Mouse (Mus musculus): ENCODE data around the gene Hcfc1. TPM values are rescaled to one million over a fixed set of nuclear protein-coding genes. Genes with fewer than 3 reads are reported as not detected.

Gene Hcfc1
- polyA plus RNA-seq, 1 experiment from 2014 or later: 31.1 TPM

DNA sequence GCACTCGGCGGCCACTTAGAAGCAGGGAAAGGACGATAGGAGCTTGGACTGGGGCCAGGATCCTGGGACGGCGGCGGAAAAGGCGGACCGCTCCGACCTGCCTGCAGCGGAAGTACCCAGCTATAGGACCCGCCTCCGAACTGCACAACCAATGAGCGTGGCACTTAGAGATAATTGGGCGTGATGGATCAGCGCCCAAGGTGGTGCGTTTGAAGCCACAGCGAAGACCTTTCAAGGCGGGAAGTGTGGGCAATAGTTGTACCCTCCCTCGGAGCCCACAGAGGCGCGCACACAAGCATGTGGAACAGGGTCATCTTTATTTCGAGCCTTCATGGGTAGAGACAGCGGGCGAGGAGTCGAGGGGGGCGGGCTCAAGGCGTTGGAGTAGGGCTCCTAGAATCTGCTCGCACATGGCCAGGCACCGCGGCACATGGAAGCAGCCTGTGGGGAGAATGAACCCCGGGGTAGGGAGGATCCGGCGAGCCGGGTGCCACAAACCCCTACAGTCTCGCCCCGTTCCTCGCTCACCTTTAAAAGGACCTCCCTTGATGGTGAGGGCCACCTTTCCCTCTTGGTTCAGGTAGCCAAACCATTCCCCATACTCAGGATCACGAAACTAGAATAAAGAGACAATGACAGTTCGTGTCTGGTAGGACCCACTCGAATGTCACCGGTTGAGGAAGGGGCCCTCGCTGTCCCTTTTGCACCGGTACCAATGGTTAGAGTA, 44.2 kb downstream of the Hcfc1 start, which contains the start of the genes Arhgap4 and Naa10:
Arhgap4 (minus strand) TSS at position 48 of the 727 bp plus-strand sequence.
Naa10 (minus strand) TSS at position 122 of the 727 bp plus-strand sequence.
- 18% methylated on average over 43 of the region's 43 CpGs for WGBS (ENCODE audit: insufficient replicate concordance)
- peak; percentile 99 for ATAC-seq (ENCODE audit: low read depth)
- peak within 1 kb of the TSS; percentile 75 for H3K4me3 ChIP-seq (ENCODE audit: low read depth, low read length)
- H3K4me1 ChIP-seq (ENCODE audit: control insufficient read depth, low read depth, low read length): no peaks in the 10 kb centered on the region; the same call in 1 of the 2 replicates
- peak within 1 kb of the TSS; percentile 75 for H3K9ac ChIP-seq (ENCODE audit: low read depth, low read length)
- H3K9me3 ChIP-seq (replicated peaks; ENCODE audit: control insufficient read depth, low read length): no peaks in the 10 kb centered on the region
- no peaks in the 10 kb centered on the region for H3K27me3 ChIP-seq (ENCODE audit: control insufficient read depth, insufficient read depth, low read depth, low read length)
- peaks cover 4% of the 10 kb centered on the region for H3K36me3 ChIP-seq (ENCODE audit: control insufficient read depth, insufficient read depth)
- H3K27ac ChIP-seq (ENCODE audit: low read length): peak within 1 kb of the TSS; percentile 81
- peak within 1 kb of the TSS; percentile 82 for H3K4me2 ChIP-seq (ENCODE audit: low read depth, low read length)

- WGBS (ENCODE audit: insufficient replicate concordance): 16% methylated on average over 34 of the region's 34 CpGs
- ATAC-seq (ENCODE audit: low read depth): 0 out of 2 replicates have a peak, but pooled peaks have one; percentile 5
- H3K27ac ChIP-seq (ENCODE audit: low read length): peak overlapping the region; percentile 81
These were observed 44.8 kb downstream of the Hcfc1 start for GRCm38 (mm10) chrX:73921285-73921822.

GRCm38 (mm10) chrX:73918631-73919030, 47.5 kb downstream of the Hcfc1 start:
- Histone ChIP-seq H3K9ac (ENCODE audit: low read depth, low read length) (no peak overlapping the region), H3K27me3 (ENCODE audit: control insufficient read depth, insufficient read depth, low read depth, low read length) (no peaks in the 10 kb centered on the region), H3K36me3 (ENCODE audit: control insufficient read depth, insufficient read depth) (peaks cover 4% of the 10 kb centered on the region), H3K9me3 (replicated peaks; ENCODE audit: control insufficient read depth, low read length) (no peaks in the 10 kb centered on the region), H3K27ac (ENCODE audit: low read length) (no peak overlapping the region), H3K4me1 (ENCODE audit: control insufficient read depth, low read depth, low read length) (peaks cover 3% of the 10 kb centered on the region; the same call in 1 of the 2 replicates), H3K4me3 (ENCODE audit: low read depth, low read length) (no peak overlapping the region), H3K4me2 (ENCODE audit: low read depth, low read length) (no peak overlapping the region)
- no peak for ATAC-seq (ENCODE audit: low read depth)
- 64% methylated on average over 5 of the region's 5 CpGs for WGBS (ENCODE audit: insufficient replicate concordance)

More at GRCm38 (mm10) chrX:73921285-73921822, 44.8 kb downstream of the Hcfc1 start:
- Histone ChIP-seq H3K9me3 (replicated peaks; ENCODE audit: control insufficient read depth, low read length) (no peaks in the 10 kb centered on the region), H3K4me1 (ENCODE audit: control insufficient read depth, low read depth, low read length) (no peaks in the 10 kb centered on the region; the same call in 1 of the 2 replicates), H3K36me3 (ENCODE audit: control insufficient read depth, insufficient read depth) (peaks cover 4% of the 10 kb centered on the region), H3K9ac (ENCODE audit: low read depth, low read length) (peak overlapping the region; percentile 75), H3K4me3 (ENCODE audit: low read depth, low read length) (peak overlapping the region; percentile 75), H3K4me2 (ENCODE audit: low read depth, low read length) (peak overlapping the region; percentile 82), H3K27me3 (ENCODE audit: control insufficient read depth, insufficient read depth, low read depth, low read length) (no peaks in the 10 kb centered on the region)

- Histone ChIP-seq H3K36me3 (ENCODE audit: control insufficient read depth, insufficient read depth) (peaks cover 4% of the 10 kb centered on the region), H3K9ac (ENCODE audit: low read depth, low read length) (no peak overlapping the region), H3K4me1 (ENCODE audit: control insufficient read depth, low read depth, low read length) (peaks cover 3% of the 10 kb centered on the region; the same call in 1 of the 2 replicates), H3K4me3 (ENCODE audit: low read depth, low read length) (no peak overlapping the region), H3K9me3 (replicated peaks; ENCODE audit: control insufficient read depth, low read length) (no peaks in the 10 kb centered on the region), H3K27me3 (ENCODE audit: control insufficient read depth, insufficient read depth, low read depth, low read length) (no peaks in the 10 kb centered on the region), H3K27ac (ENCODE audit: low read length) (no peak overlapping the region), H3K4me2 (ENCODE audit: low read depth, low read length) (no peak overlapping the region)
- ATAC-seq (ENCODE audit: low read depth): no peak
- WGBS (ENCODE audit: insufficient replicate concordance): 68% methylated on average over 8 of the region's 8 CpGs
These were observed 49.2 kb downstream of the Hcfc1 start for GRCm38 (mm10) chrX:73916945-73917344.

DNA sequence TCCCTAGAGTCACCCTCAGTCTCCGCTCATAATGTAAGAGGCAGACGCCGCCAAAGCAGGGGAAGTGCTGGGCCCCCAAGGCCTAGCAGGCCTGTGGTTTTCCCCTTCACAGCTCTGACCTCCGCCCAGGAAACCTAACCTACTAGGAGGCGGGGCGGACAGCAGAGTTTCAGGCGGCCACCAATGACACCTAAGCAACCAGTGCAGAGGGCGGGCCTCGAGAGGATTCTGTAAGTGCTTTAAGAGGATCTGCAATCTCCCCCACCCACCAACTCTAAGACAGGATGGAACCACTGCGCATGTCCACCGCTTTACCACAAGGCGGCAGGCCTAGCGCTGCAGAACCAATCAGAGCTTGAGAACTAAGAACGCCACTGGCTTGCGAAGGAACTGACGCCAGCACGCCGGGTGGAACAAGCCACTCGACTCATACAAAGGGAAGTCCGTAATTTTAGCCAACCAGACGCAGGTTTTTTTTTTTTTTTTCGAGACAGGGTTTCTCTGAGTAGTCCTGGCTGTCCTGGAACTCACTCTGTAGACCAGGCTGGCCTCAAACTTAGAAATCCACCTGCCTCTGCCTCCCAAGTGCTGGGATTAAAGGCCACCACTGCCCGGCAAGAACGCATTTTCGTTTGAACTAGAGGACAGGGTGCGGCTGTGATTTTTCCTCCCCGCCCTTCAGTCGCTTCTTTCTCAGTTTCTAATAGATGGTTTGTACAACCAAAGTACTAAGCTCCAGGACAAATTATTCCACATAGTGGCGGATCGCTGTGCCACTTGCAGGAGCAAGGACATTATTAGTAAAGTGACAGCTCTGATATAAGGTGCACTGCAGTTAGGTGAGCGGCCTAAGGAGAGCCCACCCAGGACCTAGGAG, 51.1 kb downstream of the Hcfc1 start:
- peak overlapping the region; percentile 77 for H3K27ac ChIP-seq (ENCODE audit: low read length)
- ATAC-seq (ENCODE audit: low read depth): peak; percentile 95
- H3K4me1 ChIP-seq (ENCODE audit: control insufficient read depth, low read depth, low read length): peaks cover 14% of the 10 kb centered on the region
- 19% methylated on average over 31 of the region's 31 CpGs for WGBS (ENCODE audit: insufficient replicate concordance)
- peaks cover 4% of the 10 kb centered on the region for H3K36me3 ChIP-seq (ENCODE audit: control insufficient read depth, insufficient read depth)
- H3K27me3 ChIP-seq (ENCODE audit: control insufficient read depth, insufficient read depth, low read depth, low read length): no peaks in the 10 kb centered on the region
- H3K4me3 ChIP-seq (ENCODE audit: low read depth, low read length): peak overlapping the region; percentile 53
- H3K9me3 ChIP-seq (replicated peaks; ENCODE audit: control insufficient read depth, low read length): no peaks in the 10 kb centered on the region
- peak overlapping the region; percentile 75 for H3K4me2 ChIP-seq (ENCODE audit: low read depth, low read length)
- peak overlapping the region; percentile 47 for H3K9ac ChIP-seq (ENCODE audit: low read depth, low read length)

- H3K27me3 ChIP-seq (ENCODE audit: control insufficient read depth, insufficient read depth, low read depth, low read length): no peaks in the 10 kb centered on the region
- H3K9ac ChIP-seq (ENCODE audit: low read depth, low read length): no peak overlapping the region
- ATAC-seq (ENCODE audit: low read depth): no peak
- H3K27ac ChIP-seq (ENCODE audit: low read length): peak overlapping the region; percentile 70
- no peaks in the 10 kb centered on the region for H3K36me3 ChIP-seq (ENCODE audit: control insufficient read depth, insufficient read depth)
- peak overlapping the region; percentile 50; the same call in 1 of the 2 replicates for H3K4me3 ChIP-seq (ENCODE audit: low read depth, low read length)
- WGBS (ENCODE audit: insufficient replicate concordance): 47% methylated on average over 2 of the region's 2 CpGs
- H3K4me1 ChIP-seq (ENCODE audit: control insufficient read depth, low read depth, low read length): peaks cover 14% of the 10 kb centered on the region
- H3K9me3 ChIP-seq (replicated peaks; ENCODE audit: control insufficient read depth, low read length): no peaks in the 10 kb centered on the region
- peak overlapping the region; percentile 69; the same call in 1 of the 2 replicates for H3K4me2 ChIP-seq (ENCODE audit: low read depth, low read length)
These were observed 54.6 kb downstream of the Hcfc1 start for GRCm38 (mm10) chrX:73911588-73911987.

GRCm38 (mm10) chrX:73911156-73911555, 55.0 kb downstream of the Hcfc1 start:
- peak; percentile 17; the same call in 1 of the 2 replicates for ATAC-seq (ENCODE audit: low read depth)

DNA sequence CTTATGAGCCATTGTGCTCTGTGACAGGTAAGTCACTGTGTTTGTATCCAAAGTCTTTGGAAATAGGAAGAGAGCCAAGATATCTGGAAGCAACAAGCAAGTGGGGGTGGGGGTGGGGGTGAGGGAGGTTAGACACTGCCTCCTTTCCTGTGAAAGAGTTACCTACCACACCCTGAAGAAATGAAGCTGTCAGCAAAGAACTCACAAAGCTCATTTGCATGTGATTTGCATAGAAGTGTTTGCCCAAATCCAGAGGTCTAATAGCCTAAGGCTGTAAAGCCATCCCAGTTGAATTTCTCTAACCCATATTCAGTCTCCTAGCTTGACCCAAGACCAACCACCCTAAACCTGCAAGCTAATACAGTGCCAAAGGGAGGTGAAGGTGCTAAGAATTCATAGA, 55.7 kb downstream of the Hcfc1 start:
- Histone ChIP-seq H3K9me3 (replicated peaks; ENCODE audit: control insufficient read depth, low read length) (no peaks in the 10 kb centered on the region), H3K4me2 (ENCODE audit: low read depth, low read length) (peak overlapping the region; percentile 69), H3K9ac (ENCODE audit: low read depth, low read length) (no peak overlapping the region; the same call in 1 of the 2 replicates)

More at GRCm38 (mm10) chrX:73911156-73911555, 55.0 kb downstream of the Hcfc1 start:
- H3K4me1 ChIP-seq (ENCODE audit: control insufficient read depth, low read depth, low read length): peaks cover 14% of the 10 kb centered on the region
- H3K36me3 ChIP-seq (ENCODE audit: control insufficient read depth, insufficient read depth): no peaks in the 10 kb centered on the region
- peak overlapping the region; percentile 69 for H3K4me2 ChIP-seq (ENCODE audit: low read depth, low read length)
- H3K27me3 ChIP-seq (ENCODE audit: control insufficient read depth, insufficient read depth, low read depth, low read length): no peaks in the 10 kb centered on the region
- WGBS (ENCODE audit: insufficient replicate concordance): 24% methylated on average over 26 of the region's 26 CpGs
- peak overlapping the region; percentile 43 for H3K9ac ChIP-seq (ENCODE audit: low read depth, low read length)
- H3K27ac ChIP-seq (ENCODE audit: low read length): peak overlapping the region; percentile 70
- H3K9me3 ChIP-seq (replicated peaks; ENCODE audit: control insufficient read depth, low read length): no peaks in the 10 kb centered on the region
- peak overlapping the region; percentile 50 for H3K4me3 ChIP-seq (ENCODE audit: low read depth, low read length)

More for the DNA sequence above, 55.7 kb downstream of the Hcfc1 start:
- Histone ChIP-seq H3K27ac (ENCODE audit: low read length) (peak overlapping the region; percentile 70), H3K4me1 (ENCODE audit: control insufficient read depth, low read depth, low read length) (peaks cover 12% of the 10 kb centered on the region), H3K36me3 (ENCODE audit: control insufficient read depth, insufficient read depth) (no peaks in the 10 kb centered on the region; the same call in 1 of the 2 replicates), H3K27me3 (ENCODE audit: control insufficient read depth, insufficient read depth, low read depth, low read length) (no peaks in the 10 kb centered on the region), H3K4me3 (ENCODE audit: low read depth, low read length) (peak overlapping the region; percentile 50)
- no peak for ATAC-seq (ENCODE audit: low read depth)

Data from liver, embryonic 16.5 days (tissue).